ENCODE assay signal across 8 mouse cellular contexts in the genomic region with DNA sequence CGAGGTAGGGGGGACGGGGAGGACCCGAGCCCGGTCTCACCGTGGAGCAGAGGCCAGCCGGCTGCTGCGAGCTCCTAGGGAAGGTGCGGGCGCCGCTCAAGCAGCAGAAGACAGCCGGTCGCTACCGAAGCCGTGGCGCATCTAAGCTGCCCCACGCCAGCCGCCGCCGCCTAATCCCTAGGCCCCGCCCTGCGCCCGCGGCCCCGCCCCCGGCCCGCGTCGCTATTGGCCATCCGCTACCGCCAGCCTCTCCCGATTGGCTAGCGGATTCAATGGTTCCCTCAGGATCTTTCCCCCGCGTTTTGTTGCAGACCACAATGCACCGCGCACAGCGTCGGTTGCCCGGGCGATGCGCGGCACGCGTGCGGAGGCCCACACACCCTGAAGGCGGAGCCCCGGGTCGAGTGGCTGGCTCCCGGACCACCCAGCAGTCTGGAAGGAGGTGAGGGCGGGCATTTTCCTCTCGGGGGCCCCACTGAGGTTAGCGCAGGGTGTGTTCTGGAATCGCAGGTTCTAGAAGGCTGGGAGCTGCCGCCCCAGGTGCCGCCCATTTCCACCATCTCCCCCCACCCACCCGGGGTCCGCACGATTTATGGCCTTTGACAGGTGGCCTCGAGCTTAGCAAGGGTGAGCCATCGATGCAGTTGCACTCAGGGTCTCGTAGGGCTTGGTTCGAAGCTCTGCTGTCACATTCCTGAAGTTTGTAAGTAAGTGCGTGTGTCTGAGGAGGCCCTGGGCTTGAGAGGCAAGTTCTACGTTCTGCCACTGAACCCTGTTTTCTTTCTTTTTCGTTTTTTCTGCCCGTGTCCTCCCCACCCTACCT. TPM values are rescaled to one million over a fixed set of nuclear protein-coding genes. Genes with fewer than 3 reads are reported as not detected.
DNase-seq lines count a peak whose midpoint lies in the region; ATAC-seq and TF ChIP-seq lines count a peak whose summit lies in the region.

TSS of gene Dynll1 (minus strand) at position 208 of the 823 bp plus-strand sequence.

- H3K27me3 ChIP-seq in heart, embryonic 10.5 days (ENCODE audit: insufficient read depth, poor library complexity, severe bottlenecking), result no peaks in the 10 kb centered on the region
- no peaks in the 10 kb centered on the region for H3K27me3 ChIP-seq in kidney, embryonic 15.5 days

- no peak for TF ChIP-seq CTCF in bone marrow macrophage, adult 2 months (IDR thresholded peaks at IDR 0.05; ENCODE audit: low read depth, low read length)
- no peak for TF ChIP-seq CTCF in embryonic fibroblast, embryonic 13.5 days (IDR thresholded peaks at IDR 0.05; ENCODE audit: borderline replicate concordance, insufficient read depth, low read length)

- under 1% methylated on average over 66 of the region's 66 CpGs for WGBS in heart, embryonic 10.5 days
- under 1% methylated on average over 65 of the region's 66 CpGs for WGBS in kidney, embryonic 15.5 days

- peak within 1 kb of the TSS; percentile 78 for H3K9ac ChIP-seq in kidney, embryonic 15.5 days

- peaks cover 10% of the 10 kb centered on the region for H3K4me1 ChIP-seq in bone marrow macrophage, adult 2 months (ENCODE audit: control insufficient read depth, insufficient read depth, low read length)
- peaks cover 4% of the 10 kb centered on the region; the same call in 1 of the 2 replicates for H3K4me1 ChIP-seq in embryonic fibroblast, embryonic 13.5 days (ENCODE audit: control insufficient read depth, insufficient read depth, low read length)
- H3K4me1 ChIP-seq in heart, embryonic 10.5 days, result peaks cover 27% of the 10 kb centered on the region
- peaks cover 38% of the 10 kb centered on the region for H3K4me1 ChIP-seq in kidney, embryonic 15.5 days

- DNase-seq in A20 (ENCODE audit: low read depth, low spot score), result peak; percentile 99
- DNase-seq in heart, embryonic 10.5 days (ENCODE audit: low spot score), result peak; percentile 99
- peak; percentile 99 for DNase-seq in liver
- peak; percentile 99 to 100 for DNase-seq in spleen, postnatal 4 days (ENCODE audit: low spot score in 2 of 2)

- TF ChIP-seq POLR2A in bone marrow macrophage, adult 2 months (IDR thresholded peaks at IDR 0.05; ENCODE audit: borderline replicate concordance, low read depth, low read length), result peak; percentile 73; the same call in 1 of the 2 replicates
- peak; percentile 96 for TF ChIP-seq POLR2A in embryonic fibroblast, embryonic 13.5 days (IDR thresholded peaks at IDR 0.05; ENCODE audit: low read depth, low read length)

- peak within 1 kb of the TSS; percentile 54 for H3K27ac ChIP-seq in bone marrow macrophage, adult 2 months (ENCODE audit: insufficient read depth, low read depth, low read length)
- H3K27ac ChIP-seq in embryonic fibroblast, embryonic 13.5 days (ENCODE audit: insufficient read depth, low read length), result peak within 1 kb of the TSS; percentile 45
- peak within 1 kb of the TSS; percentile 92 for H3K27ac ChIP-seq in heart, embryonic 10.5 days
- peak within 1 kb of the TSS; percentile 95 for H3K27ac ChIP-seq in kidney, embryonic 15.5 days

- peaks cover 33% of the 10 kb centered on the region for H3K36me3 ChIP-seq in heart, embryonic 10.5 days
- H3K36me3 ChIP-seq in kidney, embryonic 15.5 days, result peaks cover 36% of the 10 kb centered on the region

- peak within 1 kb of the TSS; percentile 71 for H3K4me2 ChIP-seq in kidney, embryonic 15.5 days

- no peaks in the 10 kb centered on the region for H3K9me3 ChIP-seq in heart, embryonic 10.5 days
- H3K9me3 ChIP-seq in kidney, embryonic 15.5 days (replicated peaks), result no peaks in the 10 kb centered on the region

- ATAC-seq in kidney, embryonic 15.5 days (replicated peaks; ENCODE audit: low FRiP score), result peak; percentile 97
- peak; percentile 96 for ATAC-seq in monocyte, adult 5-6 weeks (replicated peaks; ENCODE audit: insufficient number of reproducible peaks, low FRiP score, low TSS enrichment, poor library complexity, severe bottlenecking)

- H3K4me3 ChIP-seq in bone marrow macrophage, adult 2 months (ENCODE audit: insufficient read depth, low read length), result peak within 1 kb of the TSS; percentile 89
- H3K4me3 ChIP-seq in embryonic fibroblast, embryonic 13.5 days (ENCODE audit: insufficient read depth, low read length), result peak within 1 kb of the TSS; percentile 62
- peak within 1 kb of the TSS; percentile 85 for H3K4me3 ChIP-seq in heart, embryonic 10.5 days
- H3K4me3 ChIP-seq in kidney, embryonic 15.5 days (replicated peaks), result peak within 1 kb of the TSS; percentile 77

RNA-seq across cellular contexts. Expression of gene Dynll1, which starts in this region (rescaled TPM):
- 238 and 243 TPM in 2 replicates for polyA plus RNA-seq in bone marrow macrophage, adult 2 months (2012; ENCODE audit: insufficient read depth, insufficient read length, missing spikeins)
- 572 and 612 TPM in 2 replicates for polyA plus RNA-seq in embryonic fibroblast, embryonic 13.5 days (2011; ENCODE audit: insufficient read length, low read depth, missing spikeins)
- polyA plus RNA-seq in heart, embryonic 10.5 days (2016; fragmentation: Nextera tagmentation; extraction: Ambion mirVana), result 1,455 and 1,701 TPM in 2 replicates
- polyA plus RNA-seq in kidney, embryonic 15.5 days (2015; fragmentation: Nextera tagmentation; extraction: Ambion mirVana), result 1,617 and 1,807 TPM in 2 replicates
- 110 to 176 TPM (median 141 TPM) in 3 replicates for total RNA-seq in monocyte, adult 5-6 weeks (2017)

Comparison
In these comparisons a context has a peak if more than half of its experiments do, and no peak if none do; other contexts are left out.
1. Peak in every context shown above with its lines: DNase-seq, ATAC-seq, H3K4me3 ChIP-seq and H3K27ac ChIP-seq.
2. H3K27ac ChIP-seq: peak in every context shown above with its lines; median percentile 95 in kidney, embryonic 15.5 days; 92 in heart, embryonic 10.5 days; 54 in bone marrow macrophage, adult 2 months; 45 in embryonic fibroblast, embryonic 13.5 days.